ENCODE assay signal across 10 mouse cellular contexts in genomic region chr3:134281527-134282370, GRCm38 (mm10). TPM values are rescaled to one million over a fixed set of nuclear protein-coding genes. Genes with fewer than 3 reads are reported as not detected.
DNase-seq lines count a peak whose midpoint lies in the region; ATAC-seq lines count a peak whose summit lies in the region.
"Had no signal": no experiment of that assay in that cellular context is flagged by ENCODE, and none has a peak within 500 bp of the region (broad histone marks: within the 10 kb centered on the region; RNA-seq: fewer than 3 reads in every experiment).

No protein-coding gene starts in this region.

- no peak overlapping the region for H3K9ac ChIP-seq in limb, embryonic 11.5 days (ENCODE audit: low read length)
- H3K9ac ChIP-seq in intestine, embryonic 15.5 days: no peak overlapping the region

- 35% methylated on average over 14 of the region's 14 CpGs for WGBS in limb, embryonic 11.5 days
- WGBS in limb, embryonic 10.5 days: 32% methylated on average over 14 of the region's 14 CpGs
- WGBS in intestine, embryonic 15.5 days: 31% methylated on average over 14 of the region's 14 CpGs

- no peak overlapping the region for H3K4me3 ChIP-seq in limb, embryonic 11.5 days (ENCODE audit: low read depth, low read length)
- no peak overlapping the region for H3K4me3 ChIP-seq in limb, embryonic 10.5 days
- no peak overlapping the region for H3K4me3 ChIP-seq in intestine, embryonic 15.5 days (replicated peaks)
- H3K4me3 ChIP-seq: megakaryocyte, embryonic 14.5 days had no signal

- H3K4me1 ChIP-seq in limb, embryonic 11.5 days (ENCODE audit: control insufficient read depth, insufficient read depth, low read length): no peaks in the 10 kb centered on the region
- H3K4me1 ChIP-seq in limb, embryonic 10.5 days: peaks cover 6% of the 10 kb centered on the region; the same call in 1 of the 2 replicates
- H3K4me1 ChIP-seq in intestine, embryonic 15.5 days (replicated peaks): no peaks in the 10 kb centered on the region

- no peaks in the 10 kb centered on the region for H3K27me3 ChIP-seq in limb, embryonic 11.5 days (ENCODE audit: control insufficient read depth, insufficient read depth, low read length)
- no peaks in the 10 kb centered on the region for H3K27me3 ChIP-seq in limb, embryonic 10.5 days (ENCODE audit: low read depth, poor library complexity, severe bottlenecking)
- no peaks in the 10 kb centered on the region for H3K27me3 ChIP-seq in intestine, embryonic 15.5 days (replicated peaks)
- H3K27me3 ChIP-seq: megakaryocyte, embryonic 14.5 days had no signal

- DNase-seq in adrenal gland, postnatal 10 days: peak; percentile 6
- DNase-seq in adrenal gland, postnatal 14 days: no peak
- DNase-seq in limb, embryonic 11.5 days (ENCODE audit: low spot score): no peak
- no peak for DNase-seq in limb, embryonic 10.5 days (ENCODE audit: low spot score)
- peak; percentile 22 for DNase-seq in right cerebral cortex, postnatal 4 days
- DNase-seq in cerebellum, postnatal 14 days: no peak
- DNase-seq in spleen, postnatal 14 days (ENCODE audit: low spot score in 2 of 2): no peak

- no peaks in the 10 kb centered on the region for H3K36me3 ChIP-seq in limb, embryonic 11.5 days (ENCODE audit: control insufficient read depth, insufficient read depth, low read length)
- H3K36me3 ChIP-seq in limb, embryonic 10.5 days: no peaks in the 10 kb centered on the region
- H3K36me3 ChIP-seq in intestine, embryonic 15.5 days: no peaks in the 10 kb centered on the region

- H3K27ac ChIP-seq in limb, embryonic 11.5 days (replicated peaks; ENCODE audit: low read depth, low read length): no peak overlapping the region
- H3K27ac ChIP-seq in limb, embryonic 10.5 days: no peak overlapping the region
- H3K27ac ChIP-seq in intestine, embryonic 15.5 days: no peak overlapping the region

- no peak for ATAC-seq in limb, embryonic 11.5 days (ENCODE audit: insufficient number of reproducible peaks, low FRiP score, low TSS enrichment, low read depth)
- no peak for ATAC-seq in intestine, embryonic 15.5 days

- peak overlapping the region; percentile 22; the same call in 1 of the 2 replicates for H3K4me2 ChIP-seq in limb, embryonic 11.5 days (ENCODE audit: low read depth, severe bottlenecking)
- H3K4me2 ChIP-seq in intestine, embryonic 15.5 days (replicated peaks): peak overlapping the region; percentile 33

- H3K9me3 ChIP-seq in limb, embryonic 11.5 days (ENCODE audit: control insufficient read depth, low read length): no peaks in the 10 kb centered on the region
- no peaks in the 10 kb centered on the region for H3K9me3 ChIP-seq in limb, embryonic 10.5 days (replicated peaks)
- H3K9me3 ChIP-seq in intestine, embryonic 15.5 days: no peaks in the 10 kb centered on the region
- H3K9me3 ChIP-seq: megakaryocyte, embryonic 14.5 days had no signal

RNA-seq across cellular contexts. Expression of gene Cxxc4, which starts 45.5 kb away (rescaled TPM):
- total RNA-seq in adrenal gland, postnatal 10 days (2021): 1 to 10 TPM; 4.6 to 8.5 TPM
- 5.8 and 8.0 TPM in 2 replicates for total RNA-seq in adrenal gland, postnatal 14 days (2021)
- 7.9 and 9.1 TPM in 2 replicates for polyA plus RNA-seq in limb, embryonic 11.5 days (2014; fragmentation: Nextera tagmentation; extraction: Ambion mirVana)
- polyA plus RNA-seq in limb, embryonic 10.5 days (2016; fragmentation: Nextera tagmentation; extraction: Ambion mirVana): 3.6 and 5.4 TPM in 2 replicates
- 2.8 and 3.8 TPM in 2 replicates for polyA plus RNA-seq in intestine, embryonic 15.5 days (2015; fragmentation: Nextera tagmentation; extraction: Ambion mirVana)
- total RNA-seq: common myeloid progenitor, adult 5-6 weeks had no signal

Comparison
In these comparisons a context has a peak if more than half of its experiments do, and no peak if none do; other contexts are left out.
1. DNase-seq: peak in adrenal gland, postnatal 10 days (single experiment) and right cerebral cortex, postnatal 4 days (single experiment); none in adrenal gland, postnatal 14 days (single experiment), limb, embryonic 11.5 days (single experiment), limb, embryonic 10.5 days (single experiment), cerebellum, postnatal 14 days (0 of 2) and spleen, postnatal 14 days (0 of 2).